In genomic region chr10:4112611-4113327, GRCm38 (mm10) we compare ENCODE assay signal across 10 mouse cellular contexts.
A peak's percentile ranks its signal among the peaks of the same experiment; 100 is the strongest.
DNase-seq lines count a peak whose midpoint lies in the region; ATAC-seq lines count a peak whose summit lies in the region.
"Had no signal": no experiment of that assay in that cellular context is flagged by ENCODE, and none has a peak within 500 bp of the region (broad histone marks: within the 10 kb centered on the region; RNA-seq: fewer than 3 reads in every experiment).

No protein-coding gene starts in this region.

- no peak overlapping the region for H3K4me2 ChIP-seq in kidney, embryonic 15.5 days
- H3K4me2 ChIP-seq in forebrain, embryonic 14.5 days (ENCODE audit: low read length) = peak overlapping the region; percentile 8; the same call in 1 of the 2 replicates
- H3K4me2 ChIP-seq in heart, embryonic 12.5 days = no peak overlapping the region

- WGBS in kidney, embryonic 15.5 days = 48% methylated on average over 17 of the region's 17 CpGs
- 26% methylated on average over 17 of the region's 17 CpGs for WGBS in forebrain, embryonic 14.5 days
- WGBS in heart, embryonic 12.5 days = 58% methylated on average over 17 of the region's 17 CpGs

- no peaks in the 10 kb centered on the region for H3K36me3 ChIP-seq in kidney, embryonic 15.5 days
- no peaks in the 10 kb centered on the region for H3K36me3 ChIP-seq in forebrain, embryonic 14.5 days (ENCODE audit: control insufficient read depth, insufficient read depth, low read length)
- H3K36me3 ChIP-seq in heart, embryonic 12.5 days = no peaks in the 10 kb centered on the region

- intact Hi-C loops in left cerebral cortex, postnatal 4 days (cut with DNase I) = no loop called here

- peak overlapping the region; percentile 91 for H3K27ac ChIP-seq in kidney, embryonic 15.5 days
- no peak overlapping the region for H3K27ac ChIP-seq in forebrain, embryonic 14.5 days (ENCODE audit: low read depth, low read length)
- peak overlapping the region; percentile 52 for H3K27ac ChIP-seq in heart, embryonic 12.5 days (ENCODE audit: poor library complexity, severe bottlenecking)

- H3K9ac ChIP-seq in kidney, embryonic 15.5 days = no peak overlapping the region
- no peak overlapping the region for H3K9ac ChIP-seq in forebrain, embryonic 14.5 days (ENCODE audit: low read length)
- H3K9ac ChIP-seq in heart, embryonic 12.5 days = no peak overlapping the region

- no peak for ATAC-seq in kidney, embryonic 15.5 days (replicated peaks; ENCODE audit: low FRiP score)
- ATAC-seq in forebrain, embryonic 14.5 days = peak; percentile 65
- ATAC-seq in heart, embryonic 12.5 days (ENCODE audit: insufficient number of reproducible peaks, low FRiP score) = no peak
- no peak for ATAC-seq in inflammation-experienced regulatory T-cells, adult 6 months

- H3K4me1 ChIP-seq in kidney, embryonic 15.5 days = peaks cover 71% of the 10 kb centered on the region
- H3K4me1 ChIP-seq in forebrain, embryonic 14.5 days (ENCODE audit: control insufficient read depth, insufficient read depth, low read length) = peaks cover 12% of the 10 kb centered on the region; the same call in 1 of the 2 replicates
- H3K4me1 ChIP-seq in heart, embryonic 12.5 days (replicated peaks) = peaks cover 37% of the 10 kb centered on the region

- no peak for DNase-seq in kidney, postnatal 36 days
- peak; percentile 66 for DNase-seq in forebrain, embryonic 14.5 days (ENCODE audit: low spot score)
- peak; percentile 48 for DNase-seq in lung, postnatal 10 days
- DNase-seq in left cerebral cortex, postnatal 4 days = no peak
- DNase-seq: adrenal gland, postnatal 10 days; kidney, adult 8-10 months had no signal

- no peak overlapping the region for H3K4me3 ChIP-seq in kidney, embryonic 15.5 days (replicated peaks)
- H3K4me3 ChIP-seq in forebrain, embryonic 14.5 days (ENCODE audit: low read depth, low read length) = no peak overlapping the region
- no peak overlapping the region for H3K4me3 ChIP-seq in heart, embryonic 12.5 days

- no peaks in the 10 kb centered on the region for H3K27me3 ChIP-seq in kidney, embryonic 15.5 days
- H3K27me3 ChIP-seq in forebrain, embryonic 14.5 days (replicated peaks; ENCODE audit: control insufficient read depth, insufficient read depth, low read length) = no peaks in the 10 kb centered on the region
- H3K27me3 ChIP-seq in heart, embryonic 12.5 days (replicated peaks) = no peaks in the 10 kb centered on the region

- H3K9me3 ChIP-seq in kidney, embryonic 15.5 days (replicated peaks) = no peaks in the 10 kb centered on the region
- H3K9me3 ChIP-seq in forebrain, embryonic 14.5 days (replicated peaks; ENCODE audit: control insufficient read depth, low read length) = no peaks in the 10 kb centered on the region
- H3K9me3 ChIP-seq in heart, embryonic 12.5 days (replicated peaks) = no peaks in the 10 kb centered on the region
- H3K9me3 ChIP-seq: G1E had no signal

Comparison
In these comparisons a context has a peak if more than half of its experiments do, and no peak if none do; other contexts are left out.
1. DNase-seq: peak in forebrain, embryonic 14.5 days (single experiment) and lung, postnatal 10 days (single experiment); none in kidney, postnatal 36 days (0 of 2) and left cerebral cortex, postnatal 4 days (single experiment).